Mouse (Mus musculus): ENCODE results near the gene Pde4a. TPM values are rescaled to one million over a fixed set of nuclear protein-coding genes. Genes with fewer than 3 reads are reported as not detected.
A peak's percentile ranks its signal among the peaks of the same experiment; 100 is the strongest.
"Not testable (repeated sequence)": the region's sequence is repeated elsewhere in the genome, so short reads cannot be mapped to it uniquely, and the experiment has no call there.

Pde4a gene
- total RNA-seq, 2 experiments from 2014 or later = 3.0 to 6.8 TPM

DNA sequence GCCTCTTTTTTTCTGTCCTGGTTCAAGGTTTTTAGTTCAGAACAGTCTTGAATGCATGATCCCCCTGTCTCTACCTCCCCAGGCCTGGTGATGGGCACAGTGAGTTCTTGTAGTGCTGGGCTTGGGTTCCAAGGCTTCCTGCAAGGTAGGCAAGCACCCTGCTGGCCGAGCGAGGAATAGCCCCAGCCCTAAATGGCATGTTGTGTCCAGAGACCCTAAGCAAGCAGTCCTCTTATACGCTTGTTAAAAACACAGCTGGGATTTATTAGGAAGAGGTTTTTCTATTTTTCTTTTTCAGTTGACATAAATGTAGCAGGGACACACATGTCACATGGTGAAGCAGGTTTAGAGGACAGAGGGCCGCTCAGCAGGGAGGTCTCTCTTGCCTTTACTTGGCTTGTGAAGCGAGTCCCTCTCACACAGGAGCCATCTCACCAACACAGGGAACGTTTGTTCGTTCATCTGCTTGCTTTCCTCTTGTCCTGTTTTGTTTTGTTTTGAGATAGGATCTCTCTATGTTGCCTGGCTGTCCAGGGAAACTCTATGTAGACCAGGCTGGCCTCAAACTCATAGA is 48.2 kb downstream of the Pde4a start:
- peak; percentile 54; the same call in 1 of the 2 replicates for ATAC-seq (ENCODE audit: poor library complexity, severe bottlenecking)

DNA sequence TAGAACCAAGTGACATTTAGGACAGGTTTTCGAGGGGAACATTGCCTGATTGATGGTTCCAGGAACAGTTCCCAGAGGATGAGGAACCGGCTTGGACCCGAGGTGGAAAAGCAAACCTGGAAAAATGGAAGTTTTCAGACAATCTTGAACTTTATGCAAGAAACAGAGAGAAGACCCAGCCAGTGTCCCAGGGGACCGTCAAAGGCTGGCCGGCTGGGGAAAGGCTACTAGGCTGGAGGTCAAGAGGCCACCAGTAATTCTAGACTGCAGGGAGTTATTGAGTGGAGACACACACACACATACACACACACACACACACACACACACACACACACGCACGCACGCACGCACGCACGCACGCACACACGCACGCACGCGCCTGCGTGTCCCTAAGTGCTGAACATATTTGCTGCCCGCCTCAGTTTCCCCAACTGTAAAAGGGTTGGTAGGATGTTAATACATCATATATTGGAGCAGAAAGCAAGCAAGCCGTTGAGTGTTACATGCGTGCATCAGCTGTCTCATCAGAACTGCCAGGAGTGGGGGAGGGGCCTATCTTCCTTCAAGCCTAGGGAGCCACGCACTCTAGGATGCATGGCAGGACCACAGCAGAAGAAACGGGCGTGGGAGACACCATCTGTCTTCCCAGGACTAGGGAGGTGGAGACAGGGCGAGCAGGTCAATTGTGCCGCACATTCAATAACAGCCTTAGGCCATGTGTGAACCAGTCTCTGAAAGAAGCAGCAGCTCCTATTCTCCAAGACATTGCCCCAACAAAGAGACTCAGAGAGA is 50.7 kb downstream of the Pde4a start:
- ATAC-seq (ENCODE audit: poor library complexity, severe bottlenecking) = no peak

DNA sequence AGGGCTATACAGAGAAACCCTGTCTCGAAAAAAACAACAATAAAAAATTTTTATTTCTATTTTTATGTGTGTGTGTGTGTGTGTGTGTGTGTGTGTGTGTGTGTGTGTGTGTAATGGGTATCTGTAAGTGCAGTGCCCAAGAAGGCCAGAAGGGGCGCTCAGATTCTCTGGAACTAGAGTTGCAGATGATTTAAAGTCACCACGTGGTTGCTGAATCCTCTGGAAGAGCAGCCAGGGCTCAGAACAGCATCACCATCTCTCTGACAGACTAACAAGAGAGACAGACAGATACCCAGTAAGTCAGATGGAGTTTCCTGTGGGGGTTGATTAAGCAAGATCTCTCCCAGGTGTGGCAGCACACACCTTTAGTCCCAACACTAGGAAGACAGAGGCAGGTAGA is 54.3 kb downstream of the Pde4a start:
- ATAC-seq (ENCODE audit: poor library complexity, severe bottlenecking) = no peak

DNA sequence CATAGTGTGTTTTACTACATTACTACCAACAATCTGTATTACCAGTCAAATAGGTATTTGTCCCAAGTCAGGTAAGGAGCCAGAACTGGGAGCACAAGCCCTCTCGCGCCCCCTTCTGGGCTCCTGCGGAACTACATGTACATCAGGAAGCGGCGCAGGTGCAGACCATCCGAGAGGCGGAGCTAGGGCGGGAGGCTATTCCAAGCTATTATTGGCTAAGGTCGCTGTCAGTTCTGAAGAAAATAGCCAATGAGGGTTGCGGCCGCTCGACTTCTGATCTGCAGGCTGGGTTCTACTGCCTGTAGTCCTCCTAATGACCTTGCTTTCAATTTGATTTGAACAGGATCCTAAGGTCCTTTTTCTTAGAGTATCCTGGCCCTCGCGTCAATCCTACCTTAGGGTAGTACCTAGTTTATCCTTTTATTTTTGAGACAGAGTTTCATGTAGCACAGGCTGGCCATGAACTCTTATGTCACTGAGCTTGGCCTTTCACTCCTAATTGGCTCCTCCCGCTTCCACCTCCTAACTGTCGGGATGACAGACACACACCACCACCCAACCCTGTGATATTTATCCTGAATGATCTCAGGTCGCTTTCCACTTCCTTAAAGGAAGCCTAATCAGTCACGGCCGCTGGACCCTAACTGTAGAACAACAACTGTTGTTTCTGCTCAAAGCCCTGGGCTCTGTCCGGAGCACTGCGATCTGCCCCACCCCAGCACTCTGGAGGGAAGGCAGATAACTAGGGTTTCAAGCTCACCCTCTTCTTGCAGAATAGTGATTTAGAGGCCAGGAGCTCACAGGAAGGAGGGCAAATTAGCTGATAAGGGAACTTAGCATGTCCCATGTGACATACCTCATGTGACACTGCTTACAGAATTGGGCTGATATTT is 55.2 kb downstream of the Pde4a start:
- ATAC-seq (ENCODE audit: poor library complexity, severe bottlenecking) = peak; percentile 96

DNA sequence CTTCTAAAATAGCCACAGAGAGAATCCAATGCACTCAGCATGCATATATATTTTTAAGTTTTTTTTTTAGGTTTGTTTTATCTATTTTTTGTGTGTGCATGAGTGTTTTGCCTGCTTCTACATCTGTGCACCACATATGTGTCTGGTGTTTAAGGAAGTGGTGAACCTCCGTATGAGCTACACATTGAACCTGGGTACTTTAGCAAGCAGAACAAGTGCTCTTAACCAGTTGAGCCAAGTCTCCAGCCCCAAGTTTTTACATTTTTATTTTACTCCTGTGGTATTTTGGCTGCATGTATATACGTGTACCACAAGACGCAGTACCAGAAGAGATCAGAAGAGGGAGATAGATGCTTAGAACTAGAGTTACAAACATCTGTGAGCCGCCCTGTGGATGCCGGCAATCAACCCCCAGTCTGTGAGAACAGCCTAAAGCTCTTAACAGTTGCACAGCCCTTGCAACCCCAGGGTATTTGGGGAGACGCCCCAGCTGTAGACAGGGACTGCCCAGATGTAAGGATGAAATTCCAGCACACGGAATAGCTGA is 55.9 kb downstream of the Pde4a start:
- ATAC-seq (ENCODE audit: poor library complexity, severe bottlenecking) = peak; percentile 66

DNA sequence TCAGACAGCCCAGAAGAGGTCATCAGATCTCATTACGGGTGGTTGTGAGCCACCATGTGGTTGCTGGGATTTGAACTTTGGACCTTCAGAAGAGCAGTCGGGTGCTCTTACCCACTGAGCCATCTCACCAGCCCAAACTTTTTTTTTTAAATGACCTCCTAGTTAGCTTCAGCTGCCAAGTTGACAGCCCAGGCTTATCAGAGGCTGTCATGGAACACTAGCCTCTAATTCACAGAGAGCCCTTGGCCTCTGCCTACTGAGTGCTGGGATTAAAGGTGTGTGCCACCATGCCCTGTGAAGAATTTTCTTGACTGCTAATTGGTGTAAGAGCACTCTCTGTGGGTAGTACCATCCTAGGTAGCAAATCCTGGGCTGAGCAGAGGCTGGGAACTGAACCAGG is 58.0 kb downstream of the Pde4a start:
- not testable (repeated sequence) for ATAC-seq (ENCODE audit: poor library complexity, severe bottlenecking)

DNA sequence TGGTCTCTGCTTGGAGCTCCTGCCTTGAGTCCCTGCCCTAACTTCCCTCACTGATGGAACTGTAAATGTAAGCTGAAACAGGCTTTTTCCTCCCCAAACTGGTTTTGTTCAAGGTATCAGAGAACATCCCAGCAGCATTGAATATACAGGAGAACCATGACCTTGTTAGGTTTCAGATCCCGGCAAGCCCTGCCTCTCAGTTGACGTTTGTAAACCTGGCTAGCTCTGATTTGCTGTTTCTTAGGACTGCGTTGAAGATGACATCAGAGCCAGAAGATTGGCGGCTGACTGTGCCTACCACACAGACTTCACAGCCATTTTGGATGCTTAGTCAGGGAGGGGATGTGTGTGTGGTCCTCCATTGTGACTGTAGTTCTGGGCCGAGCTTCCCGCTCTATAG is 58.4 kb downstream of the Pde4a start:
- ATAC-seq (ENCODE audit: poor library complexity, severe bottlenecking) = no peak

DNA sequence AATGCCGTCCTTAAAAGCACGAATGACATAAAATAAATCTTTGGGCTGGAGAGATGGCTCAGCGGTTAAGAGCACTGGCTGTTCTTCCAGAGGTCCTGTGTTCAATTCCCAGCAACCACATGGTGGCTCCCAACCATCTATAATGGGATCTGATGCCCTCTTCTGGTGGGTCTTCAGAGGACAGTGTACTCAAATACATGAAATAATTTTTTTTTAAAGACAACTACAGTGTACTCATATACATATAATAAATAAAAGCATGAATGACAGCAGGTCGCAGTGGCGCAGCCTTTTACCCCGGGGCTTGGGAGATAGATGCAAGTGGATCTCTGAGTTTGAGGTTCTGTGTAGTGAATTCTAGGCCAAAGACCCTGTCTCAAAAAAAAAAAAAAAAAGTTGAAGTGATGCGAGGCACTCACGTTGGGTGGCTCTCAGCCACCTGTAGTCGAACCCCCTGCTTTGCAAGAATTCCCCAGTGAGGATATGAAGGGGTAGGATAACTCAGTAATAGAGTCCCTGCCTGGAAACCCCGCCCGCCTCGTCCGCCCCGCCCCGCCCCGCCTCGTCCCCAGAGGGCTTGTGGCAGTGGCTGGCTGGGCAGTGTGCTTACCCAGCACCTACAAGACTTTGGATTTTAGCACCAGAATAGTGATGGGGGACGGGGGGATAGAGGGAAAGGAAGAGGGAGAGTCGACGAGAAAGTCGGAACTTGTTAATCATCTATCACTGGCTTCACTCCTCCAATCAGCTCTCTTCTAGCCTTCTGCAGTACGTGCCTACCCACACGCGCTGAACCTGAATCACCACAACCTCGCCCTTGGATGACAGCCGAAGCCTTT is 59.3 kb downstream of the Pde4a start:
- ATAC-seq (ENCODE audit: poor library complexity, severe bottlenecking) = no peak

DNA sequence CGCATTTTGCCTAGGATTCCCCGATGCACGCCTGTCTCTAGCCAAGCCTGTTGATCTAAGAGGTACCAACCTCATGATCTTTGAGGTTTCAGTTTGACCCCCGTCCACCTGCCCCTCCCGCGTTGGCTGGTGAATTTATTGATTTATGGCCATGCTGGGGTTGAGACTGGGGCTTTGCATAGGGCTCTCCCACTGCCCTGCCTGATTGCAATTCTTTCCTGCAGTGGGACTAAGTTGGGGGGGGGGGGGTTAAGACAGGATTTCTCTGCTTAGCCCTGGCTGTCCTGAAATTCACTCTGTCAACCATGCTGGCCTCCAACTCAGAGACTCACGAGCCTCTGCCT is 59.9 kb downstream of the Pde4a start:
- no peak for ATAC-seq (ENCODE audit: poor library complexity, severe bottlenecking)

DNA sequence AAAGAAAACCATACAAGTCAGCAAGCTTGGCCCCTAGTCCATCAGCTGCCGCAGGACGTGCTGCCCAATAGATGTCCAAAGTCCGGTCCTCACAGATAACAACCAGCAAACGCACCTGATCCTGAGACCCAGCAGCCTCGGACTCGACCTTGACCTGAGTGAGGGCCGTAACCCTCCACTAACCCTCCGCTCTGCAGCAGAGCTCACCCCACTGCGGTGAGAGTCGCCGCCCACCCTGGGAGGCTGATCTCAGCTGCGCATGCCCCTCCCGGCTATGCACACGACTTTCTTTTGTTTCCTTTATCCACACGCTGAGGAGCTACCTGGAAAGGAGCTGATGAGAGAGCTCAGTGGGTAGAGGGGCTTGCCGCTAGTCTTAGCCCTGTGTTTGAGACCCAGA is 61.8 kb downstream of the Pde4a start:
- ATAC-seq (ENCODE audit: poor library complexity, severe bottlenecking) = no peak; the same call in 1 of the 2 replicates

DNA sequence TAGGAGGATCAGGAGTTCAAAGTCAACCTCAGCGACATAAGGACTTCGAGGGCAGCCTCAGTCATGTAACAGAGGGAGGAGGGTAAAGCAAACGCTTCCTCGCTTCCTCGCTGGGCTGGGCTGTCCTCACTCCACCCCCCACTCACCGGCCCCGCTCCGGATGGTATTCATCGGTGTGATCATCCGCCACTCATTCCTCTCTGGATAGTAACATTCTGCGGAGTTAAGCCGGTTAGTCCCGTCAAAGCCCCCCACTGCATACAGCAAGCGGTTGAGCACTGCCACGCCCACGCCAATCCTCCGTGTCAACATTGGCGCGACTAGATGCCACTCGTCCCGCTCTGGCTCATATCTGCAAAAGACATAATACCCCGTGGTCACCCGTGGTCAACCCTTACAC is 66.0 kb downstream of the Pde4a start:
- no peak for ATAC-seq (ENCODE audit: poor library complexity, severe bottlenecking)

DNA sequence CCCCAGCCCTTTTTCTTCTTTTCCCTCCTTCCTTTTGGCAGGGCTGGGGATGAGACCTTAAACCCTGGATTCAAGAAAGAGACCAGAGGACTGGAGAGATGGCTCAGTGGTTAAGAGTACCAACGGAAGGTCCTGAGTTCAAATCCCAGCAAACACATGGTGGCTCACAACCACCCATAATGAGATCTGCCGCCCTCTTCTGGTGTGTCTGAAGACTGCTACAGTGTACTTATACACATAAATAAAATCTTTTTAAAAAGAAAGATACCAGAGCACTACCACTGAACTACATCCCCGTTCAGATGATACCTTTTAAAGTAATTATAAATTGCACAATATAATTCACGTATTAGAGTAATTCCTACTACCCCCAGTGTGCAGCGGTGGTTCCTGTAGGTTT is 67.4 kb downstream of the Pde4a start:
- no peak for ATAC-seq (ENCODE audit: poor library complexity, severe bottlenecking)

DNA sequence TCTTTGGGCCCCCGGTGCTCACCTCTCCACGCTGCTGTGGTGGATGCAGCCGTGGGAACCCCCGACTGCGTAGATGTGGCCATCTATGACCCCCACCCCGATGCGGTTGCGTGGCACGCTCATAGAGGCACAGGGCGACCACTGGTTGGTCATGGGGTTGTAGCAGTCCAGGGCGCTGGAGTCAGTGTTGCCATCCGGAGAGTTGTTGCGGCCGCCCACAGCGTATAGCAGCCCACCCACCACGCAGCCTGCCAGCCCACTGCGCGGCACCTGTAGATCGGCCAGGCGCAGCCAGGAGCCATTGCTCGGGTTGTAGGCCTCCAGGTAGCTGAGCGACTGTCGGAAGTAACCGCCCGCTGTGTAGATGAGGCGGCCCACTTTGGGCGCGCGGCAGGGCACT is 67.9 kb downstream of the Pde4a start:
- ATAC-seq (ENCODE audit: poor library complexity, severe bottlenecking) = no peak

DNA sequence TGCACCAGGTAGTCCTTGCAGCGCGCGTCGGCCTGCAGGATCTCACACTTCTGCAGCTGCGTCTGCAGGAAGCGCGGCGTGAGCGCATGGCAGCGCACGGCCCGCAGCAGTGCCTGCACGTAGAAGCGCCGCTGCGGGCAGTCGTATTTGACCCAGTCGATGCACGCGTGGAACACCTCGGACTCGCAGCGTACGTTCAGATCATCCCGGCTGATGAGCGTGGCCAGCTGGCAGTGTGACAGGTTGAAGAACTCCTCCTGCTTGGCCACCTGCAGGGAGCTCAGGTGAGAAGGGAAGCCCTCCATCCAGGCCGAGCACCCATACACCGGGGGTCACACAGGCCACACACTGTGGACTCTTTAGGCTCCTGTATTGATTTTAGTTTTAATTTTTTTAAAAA is 68.3 kb downstream of the Pde4a start:
- no peak for ATAC-seq (ENCODE audit: poor library complexity, severe bottlenecking)

DNA sequence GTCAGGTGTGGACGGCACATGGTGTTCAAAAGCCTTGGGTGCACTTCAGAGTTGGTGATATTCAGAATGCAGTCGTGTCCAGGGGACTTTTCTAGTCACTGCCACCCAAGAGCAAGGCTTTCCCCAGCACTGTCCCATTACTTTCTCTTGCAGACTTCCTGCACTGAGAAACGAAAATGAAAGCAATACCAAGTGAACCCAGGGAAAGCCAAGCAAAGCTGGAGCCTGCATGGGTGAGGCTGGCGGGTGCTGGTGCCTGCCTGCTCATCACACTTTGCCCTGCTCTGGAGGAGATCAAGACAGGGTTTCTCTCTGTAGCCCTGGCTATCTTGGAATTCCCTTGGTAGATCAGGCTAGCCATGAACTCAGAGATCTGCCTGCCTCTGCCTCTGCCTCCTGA is 69.8 kb downstream of the Pde4a start:
- no peak for ATAC-seq (ENCODE audit: poor library complexity, severe bottlenecking)

DNA sequence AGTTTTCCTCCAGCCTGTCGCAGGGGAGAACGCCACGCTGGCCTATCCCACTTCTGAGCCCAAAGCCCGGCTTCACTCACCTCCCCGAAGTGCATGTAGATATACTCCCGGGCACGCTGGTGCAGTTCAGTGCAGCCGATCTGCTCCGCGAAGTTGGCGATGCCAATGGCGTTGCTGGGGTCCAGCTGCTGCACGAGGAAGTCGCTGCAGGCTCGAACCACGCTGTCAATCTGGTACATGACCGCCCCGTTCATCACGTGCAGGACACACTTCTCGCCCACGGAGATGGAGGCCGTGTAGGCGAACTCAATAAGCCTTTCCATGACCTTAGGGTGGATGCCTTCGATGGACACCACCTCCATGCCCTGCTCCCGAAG is 71.5 kb downstream of the Pde4a start:
- ATAC-seq (ENCODE audit: poor library complexity, severe bottlenecking) = no peak

DNA sequence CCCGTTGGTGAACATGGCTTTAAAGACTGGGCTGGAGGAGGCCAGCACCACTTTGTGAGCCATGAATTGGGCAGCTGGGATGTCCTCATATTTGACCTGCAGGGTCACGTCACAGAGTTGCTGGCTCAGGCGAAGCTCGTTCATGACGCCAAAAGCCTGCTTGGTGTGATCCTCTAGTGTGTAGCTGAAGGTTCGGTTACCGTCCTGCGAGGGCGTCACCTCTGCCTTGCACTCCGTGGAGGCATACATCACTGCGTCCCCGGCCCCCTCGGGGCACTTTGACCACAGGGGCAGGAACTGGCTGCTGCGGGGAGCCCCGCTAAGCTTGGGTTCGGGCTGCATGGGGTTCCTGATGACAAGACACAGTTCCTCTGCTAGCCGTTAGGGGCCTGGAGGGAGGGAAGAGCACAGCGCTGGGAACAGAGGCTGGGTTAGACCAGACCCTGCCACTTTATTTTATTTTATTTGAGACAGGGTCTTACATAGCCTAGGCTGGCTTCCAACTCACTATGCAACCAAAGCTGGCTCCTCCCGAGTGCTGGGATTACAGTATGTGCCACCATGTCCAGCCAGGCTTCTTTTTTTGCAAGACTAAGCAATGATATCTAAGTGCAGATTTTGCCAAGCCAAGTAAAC is 72.0 kb downstream of the Pde4a start:
- peak; percentile 62 for ATAC-seq (ENCODE audit: poor library complexity, severe bottlenecking)

DNA sequence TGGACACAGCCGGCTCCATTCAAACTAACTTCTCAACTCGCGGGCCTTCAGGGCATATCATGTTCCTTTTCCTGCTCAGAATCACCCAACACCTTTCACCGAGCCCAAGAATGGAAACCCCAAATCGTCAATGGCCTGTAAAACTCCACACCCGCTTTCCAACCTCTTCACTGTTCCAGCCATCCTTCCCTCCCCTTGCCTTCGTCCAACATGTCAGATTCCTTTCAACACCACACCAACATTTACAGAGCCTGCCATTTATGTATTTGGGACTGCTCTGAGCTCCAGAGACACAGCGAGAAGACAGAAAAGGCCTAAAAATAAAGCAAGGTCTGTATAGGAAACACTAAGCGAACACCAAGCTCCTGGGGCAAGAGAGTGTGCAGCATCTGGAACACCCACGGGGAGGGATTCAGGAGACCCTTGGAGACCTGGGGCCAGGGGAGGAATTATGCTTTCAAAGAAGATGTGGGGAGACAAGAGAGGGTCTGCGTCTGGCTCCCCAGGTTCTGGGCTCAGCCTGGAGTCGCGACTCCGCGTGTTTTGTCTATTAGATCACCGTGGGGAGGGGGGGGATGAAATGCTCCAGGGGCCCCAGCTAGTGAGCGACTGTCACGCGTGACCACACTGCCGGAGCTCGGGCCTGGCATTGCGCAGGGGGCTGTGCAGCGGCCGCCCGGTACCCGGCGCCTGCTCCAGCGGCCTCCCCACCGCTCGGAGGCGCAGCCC is 72.7 kb downstream of the Pde4a start:
- ATAC-seq (ENCODE audit: poor library complexity, severe bottlenecking) = no peak

DNA sequence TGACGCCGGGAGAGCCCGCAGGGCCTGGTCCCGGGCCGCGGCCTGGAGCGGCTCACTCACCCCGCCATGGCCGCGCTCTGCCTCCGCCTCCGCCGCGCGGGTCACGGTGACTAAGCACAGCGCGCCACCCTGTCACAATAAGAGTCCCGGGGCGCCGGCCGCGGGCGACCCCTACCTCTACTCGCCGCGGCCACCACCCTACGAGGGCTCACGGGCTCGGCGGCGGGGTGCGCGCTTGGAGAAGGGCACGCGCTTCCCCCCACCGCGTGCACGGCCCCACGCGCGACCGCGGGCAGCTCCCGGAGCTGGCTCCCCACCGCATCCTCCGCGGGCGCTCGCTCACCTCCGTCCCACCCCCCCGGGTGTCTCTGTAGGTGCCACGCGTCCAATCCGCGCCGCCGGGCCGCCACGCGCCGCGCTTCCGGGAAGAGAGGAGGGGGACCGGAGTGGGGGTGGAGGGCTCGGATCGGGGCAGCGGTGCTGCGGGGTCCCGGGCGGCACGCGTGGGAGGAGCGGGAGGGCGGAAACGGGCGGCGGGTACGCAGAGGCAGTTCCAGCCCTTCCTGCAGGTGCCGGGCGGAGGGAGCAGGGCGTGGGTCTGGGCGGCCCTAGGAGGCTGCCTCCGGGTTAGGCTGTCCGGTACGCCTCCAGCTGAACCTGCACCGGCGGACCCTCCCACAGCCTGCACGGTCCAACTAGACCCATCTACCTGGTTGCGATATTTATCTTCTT is 73.4 kb downstream of the Pde4a start, which contains the start of gene Keap1:
Keap1 (minus strand) TSS at position 629 of the 732 bp plus-strand sequence.
- ATAC-seq (ENCODE audit: poor library complexity, severe bottlenecking) = peak; percentile 73
